Mouse (Mus musculus): Measurements from ENCODE around the gene Emid1.

DNA sequence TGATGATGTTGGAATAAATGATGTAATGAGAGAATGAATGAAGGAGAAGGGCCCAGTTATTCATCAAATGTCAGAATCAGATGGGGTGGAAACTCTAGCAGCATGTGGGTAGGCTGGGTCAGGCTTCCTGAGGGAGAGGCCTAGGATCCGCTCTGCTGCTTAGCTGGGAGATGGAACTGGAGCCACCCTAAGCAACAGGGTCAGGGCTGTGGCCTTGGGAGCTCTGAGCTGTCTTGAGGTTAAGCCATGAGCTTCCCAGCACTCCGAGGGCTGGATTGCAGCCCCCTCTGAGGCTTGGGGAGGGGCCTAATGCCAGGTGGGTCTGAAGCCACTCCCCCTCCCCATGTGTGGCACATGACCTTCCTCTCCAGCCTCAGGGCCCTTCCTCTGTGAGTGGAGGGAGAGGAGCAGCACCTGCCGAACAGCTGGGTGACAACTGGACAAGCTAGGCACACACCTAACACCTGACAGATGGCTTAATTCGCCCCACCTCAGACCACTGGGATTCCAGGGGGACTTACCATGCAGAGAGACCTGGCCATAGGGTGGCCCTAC lies 21.9 kb downstream of the Emid1 start:
- no peak for TF ChIP-seq CHD2 (IDR thresholded peaks at IDR 0.05; ENCODE audit: low read length)
- TF ChIP-seq CTCF (conservative IDR thresholded peaks at IDR 0.05 in 1 of 2, IDR thresholded peaks at IDR 0.05 in 1 of 2; ENCODE audit: low read depth in 2 of 2, low read length in 2 of 2) = no peak
- TF ChIP-seq ZC3H11A (IDR thresholded peaks at IDR 0.05; ENCODE audit: low read depth, low read length) = no peak
- no peak for TF ChIP-seq USF2 (conservative IDR thresholded peaks at IDR 0.05; ENCODE audit: low read depth, low read length)
- TF ChIP-seq KAT2A (IDR thresholded peaks at IDR 0.05; ENCODE audit: insufficient replicate concordance, low read length) = no peak
- TF ChIP-seq RCOR1 (conservative IDR thresholded peaks at IDR 0.05; ENCODE audit: low read depth, low read length) = no peak
- TF ChIP-seq NELFE (IDR thresholded peaks at IDR 0.05; ENCODE audit: low read depth, low read length) = no peak
- no peak for TF ChIP-seq USF1 (IDR thresholded peaks at IDR 0.05; ENCODE audit: low read depth, low read length)
